In genomic region chr6:72440186-72440990, GRCm38 (mm10) we compare ENCODE assay signal across 7 mouse cellular contexts. TPM values are rescaled to one million over a fixed set of nuclear protein-coding genes. Genes with fewer than 3 reads are reported as not detected.
DNase-seq lines count a peak whose midpoint lies in the region; ATAC-seq lines count a peak whose summit lies in the region.

No protein-coding gene starts in this region.

- no peaks in the 10 kb centered on the region for H3K27me3 ChIP-seq in heart, embryonic 15.5 days

- peak overlapping the region; percentile 99 for H3K27ac ChIP-seq in heart, embryonic 15.5 days

- no peak for ATAC-seq in heart, embryonic 15.5 days (replicated peaks; ENCODE audit: insufficient number of reproducible peaks, insufficient read depth, low FRiP score, low read depth)

- peak overlapping the region; percentile 83 for H3K4me3 ChIP-seq in heart, embryonic 15.5 days

- peaks cover 24% of the 10 kb centered on the region for H3K36me3 ChIP-seq in heart, embryonic 15.5 days

- H3K4me2 ChIP-seq in heart, embryonic 15.5 days = peak overlapping the region; percentile 79

- DNase-seq in right cerebral cortex, postnatal 4 days = peak; percentile 35
- no peak for DNase-seq in right cerebral cortex, adult 18-20 months
- DNase-seq in cerebellum, adult 8-10 months = peak; percentile 41
- peak; percentile 46 to 52 for DNase-seq in layer of hippocampus, postnatal 36 days
- peak; percentile 45 for DNase-seq in neural tube, embryonic 10.5 days (ENCODE audit: extremely low spot score, low spot score)
- no peak for DNase-seq in T-cell, adult 2 months (ENCODE audit: low spot score)

- peak overlapping the region; percentile 74 for H3K9ac ChIP-seq in heart, embryonic 15.5 days

- H3K9me3 ChIP-seq in heart, embryonic 15.5 days (replicated peaks) = no peaks in the 10 kb centered on the region

- peaks cover 26% of the 10 kb centered on the region for H3K4me1 ChIP-seq in heart, embryonic 15.5 days (replicated peaks)

- 12% methylated on average over 17 of the region's 17 CpGs for WGBS in heart, embryonic 15.5 days

RNA-seq across cellular contexts. Expression of gene Mat2a, which starts 1.0 kb away (rescaled TPM):
- 247 and 267 TPM in 2 replicates for polyA plus RNA-seq in heart, embryonic 15.5 days (2015; fragmentation: Nextera tagmentation; extraction: Ambion mirVana)
- 100 to 1,000 TPM; 186 to 194 TPM for total RNA-seq in layer of hippocampus, postnatal 36 days (2021)

RNA-seq across cellular contexts. Expression of gene Ggcx, which starts 26.3 kb away (rescaled TPM):
- 27.7 and 32.1 TPM in 2 replicates for polyA plus RNA-seq in heart, embryonic 15.5 days (2015; fragmentation: Nextera tagmentation; extraction: Ambion mirVana)
- total RNA-seq in layer of hippocampus, postnatal 36 days (2021) = 10 to 100 TPM; 22.6 to 24.0 TPM

RNA-seq across cellular contexts. Expression of gene Vamp8, which starts 49.9 kb away (rescaled TPM):
- 123 and 142 TPM in 2 replicates for polyA plus RNA-seq in heart, embryonic 15.5 days (2015; fragmentation: Nextera tagmentation; extraction: Ambion mirVana)
- total RNA-seq in layer of hippocampus, postnatal 36 days (2021) = 10 to 100 TPM; 14.7 to 17.3 TPM

Comparison
In these comparisons a context has a peak if more than half of its experiments do, and no peak if none do; other contexts are left out.
1. DNase-seq: peak in right cerebral cortex, postnatal 4 days (single experiment), cerebellum, adult 8-10 months (single experiment), layer of hippocampus, postnatal 36 days (2 of 2) and neural tube, embryonic 10.5 days (single experiment); none in right cerebral cortex, adult 18-20 months (single experiment) and T-cell, adult 2 months (single experiment).